Mouse (Mus musculus) WW6 (cell line): ENCODE results near the gene 4933434E20Rik.

Experiments used
- DNase-seq: peaks from one replicate; pipeline ENCODE4 v3.0.0-alpha.2; 2013; ENCODE audit warnings: low read depth, low spot score

The 4933434E20Rik gene

GRCm38 (mm10) chr3:90051441-90052350 lies at the start of gene 4933434E20Rik:
TSS of gene 4933434E20Rik (plus strand) at chr3:90051636.
- no peak for DNase-seq

- DNase-seq: no peak
These were observed 47.2 kb upstream of the 4933434E20Rik start for GRCm38 (mm10) chr3:90004091-90004796.

GRCm38 (mm10) chr3:90010291-90010690 lies 41.1 kb upstream of the 4933434E20Rik start:
- no peak for DNase-seq

- no peak for DNase-seq
These were observed 34.8 kb upstream of the 4933434E20Rik start for GRCm38 (mm10) chr3:90016626-90017025.

- DNase-seq: no peak
These were observed 16.8 kb upstream of the 4933434E20Rik start for GRCm38 (mm10) chr3:90034653-90035052.

GRCm38 (mm10) chr3:90036263-90036662 lies 15.2 kb upstream of the 4933434E20Rik start:
- DNase-seq: no peak

- no peak for DNase-seq
These were observed 1.7 kb upstream of the 4933434E20Rik start for GRCm38 (mm10) chr3:90049691-90050090.

GRCm38 (mm10) chr3:90052351-90053241 lies 1.2 kb downstream of the 4933434E20Rik start, which contains the start of gene Ubap2l:
TSS of gene Ubap2l (minus strand) at chr3:90052628.
- peak; percentile 97 for DNase-seq

- no peak for DNase-seq
These were observed 10.1 kb downstream of the 4933434E20Rik start for GRCm38 (mm10) chr3:90061549-90061948.

GRCm38 (mm10) chr3:90062539-90062938 lies 11.1 kb downstream of the 4933434E20Rik start:
- no peak for DNase-seq

GRCm38 (mm10) chr3:90064383-90064782 lies 12.9 kb downstream of the 4933434E20Rik start:
- DNase-seq: no peak

GRCm38 (mm10) chr3:90065553-90065952 lies 14.1 kb downstream of the 4933434E20Rik start:
- no peak for DNase-seq

- DNase-seq: no peak
These were observed 16.4 kb downstream of the 4933434E20Rik start for GRCm38 (mm10) chr3:90067851-90068250.

- no peak for DNase-seq
These were observed 18.3 kb downstream of the 4933434E20Rik start for GRCm38 (mm10) chr3:90069688-90070087.

- no peak for DNase-seq
These were observed 20.9 kb downstream of the 4933434E20Rik start, which contains the start of gene Tpm3 for GRCm38 (mm10) chr3:90072294-90072693. TSS of gene Tpm3 (plus strand) at chr3:90072649.

GRCm38 (mm10) chr3:90076921-90077716 lies 25.7 kb downstream of the 4933434E20Rik start:
- peak; percentile 74 for DNase-seq

- DNase-seq: no peak
These were observed 26.8 kb downstream of the 4933434E20Rik start for GRCm38 (mm10) chr3:90078224-90078623.

- peak; percentile 96 for DNase-seq
These were observed 27.8 kb downstream of the 4933434E20Rik start for GRCm38 (mm10) chr3:90079133-90079762.

GRCm38 (mm10) chr3:90079763-90080497 lies 28.5 kb downstream of the 4933434E20Rik start:
- peak; percentile 74 for DNase-seq
